Mouse (Mus musculus): Measurements from ENCODE around the gene Pbx1.

Pbx1 gene

GRCm38 (mm10) chr1:168425017-168425705 is 6.9 kb downstream of the Pbx1 start:
- no peak for DNase-seq (ENCODE audit: low spot score)

GRCm38 (mm10) chr1:168423389-168423930 is 8.6 kb downstream of the Pbx1 start:
- no peak for DNase-seq (ENCODE audit: low spot score)

GRCm38 (mm10) chr1:168418903-168419302 is 13.2 kb downstream of the Pbx1 start:
- DNase-seq (ENCODE audit: low spot score) = no peak

GRCm38 (mm10) chr1:168417626-168418025 is 14.4 kb downstream of the Pbx1 start:
- peak; percentile 29 for DNase-seq (ENCODE audit: low spot score)

- DNase-seq (ENCODE audit: low spot score) = peak; percentile 69
Measured at GRCm38 (mm10) chr1:168416729-168417437, 15.2 kb downstream of the Pbx1 start.

GRCm38 (mm10) chr1:168410611-168411010 is 21.5 kb downstream of the Pbx1 start:
- no peak for DNase-seq (ENCODE audit: low spot score)

- no peak for DNase-seq (ENCODE audit: low spot score)
Measured at GRCm38 (mm10) chr1:168410054-168410453, 22.0 kb downstream of the Pbx1 start.

- DNase-seq (ENCODE audit: low spot score) = no peak
Measured at GRCm38 (mm10) chr1:168408757-168409156, 23.3 kb downstream of the Pbx1 start.

- DNase-seq (ENCODE audit: low spot score) = no peak
Measured at GRCm38 (mm10) chr1:168407958-168408357, 24.1 kb downstream of the Pbx1 start.

GRCm38 (mm10) chr1:168406291-168406675 is 25.8 kb downstream of the Pbx1 start:
- DNase-seq (ENCODE audit: low spot score) = no peak

- DNase-seq (ENCODE audit: low spot score) = no peak
Measured at GRCm38 (mm10) chr1:168405645-168406290, 26.3 kb downstream of the Pbx1 start.

GRCm38 (mm10) chr1:168403529-168403928 is 28.5 kb downstream of the Pbx1 start:
- no peak for DNase-seq (ENCODE audit: low spot score)

- DNase-seq (ENCODE audit: low spot score) = no peak
Measured at GRCm38 (mm10) chr1:168402683-168403082, 29.4 kb downstream of the Pbx1 start.

- no peak for DNase-seq (ENCODE audit: low spot score)
Measured at GRCm38 (mm10) chr1:168395523-168396159, 36.4 kb downstream of the Pbx1 start.

GRCm38 (mm10) chr1:168394535-168394934 is 37.5 kb downstream of the Pbx1 start:
- DNase-seq (ENCODE audit: low spot score) = no peak

GRCm38 (mm10) chr1:168393456-168393855 is 38.6 kb downstream of the Pbx1 start:
- DNase-seq (ENCODE audit: low spot score) = no peak

GRCm38 (mm10) chr1:168392500-168392853 is 39.6 kb downstream of the Pbx1 start:
- no peak for DNase-seq (ENCODE audit: low spot score)

GRCm38 (mm10) chr1:168391617-168392499 is 40.2 kb downstream of the Pbx1 start:
- DNase-seq (ENCODE audit: low spot score) = peak; percentile 60

GRCm38 (mm10) chr1:168390748-168391147 is 41.3 kb downstream of the Pbx1 start:
- DNase-seq (ENCODE audit: low spot score) = no peak

GRCm38 (mm10) chr1:168386159-168386558 is 45.9 kb downstream of the Pbx1 start:
- DNase-seq (ENCODE audit: low spot score) = no peak

- DNase-seq (ENCODE audit: low spot score) = no peak
Measured at GRCm38 (mm10) chr1:168384594-168384955, 47.5 kb downstream of the Pbx1 start.
